Mouse (Mus musculus) inflammation-experienced regulatory T-cells, adult 6 months (primary cell): Measurements from ENCODE around the gene Adh1. TPM values are rescaled to one million over a fixed set of nuclear protein-coding genes. Genes with fewer than 3 reads are reported as not detected.

Experiments
- ATAC-seq: one replicate; pipeline ENCODE4 v1.8.0; 2017
- polyA plus RNA-seq, 3 experiments: library from polyadenylated mRNA; unstranded; fragments of 100-300 nt; shearing (Covaris generic); gene quantifications; one replicate each; pipeline ENCODE4 v1.2.1; 2017

Gene Adh1
- polyA plus RNA-seq, 3 experiments from 2014 or later: 1.9 to 3.3 TPM; not detected in 1

DNA sequence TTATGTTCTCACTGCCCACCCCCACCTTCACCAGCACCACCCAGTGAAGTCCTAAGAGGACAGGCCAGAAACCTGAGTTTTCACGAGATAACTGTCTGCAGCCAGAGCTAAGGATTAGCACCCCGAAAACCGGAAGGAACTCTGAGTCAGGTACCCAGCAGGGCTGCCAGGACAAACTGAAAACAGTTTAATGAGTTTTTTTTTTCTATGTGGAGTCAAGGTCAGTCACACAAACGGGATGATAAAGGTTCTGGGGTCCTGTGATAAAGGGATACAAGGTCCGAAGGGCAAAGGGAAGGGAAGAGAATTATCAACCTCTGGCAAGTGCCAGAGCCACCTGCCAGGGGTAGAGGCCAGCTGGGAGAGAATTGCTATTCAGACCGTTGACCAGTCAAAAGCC, 19.4 kb upstream of the Adh1 start:
- ATAC-seq: no peak

DNA sequence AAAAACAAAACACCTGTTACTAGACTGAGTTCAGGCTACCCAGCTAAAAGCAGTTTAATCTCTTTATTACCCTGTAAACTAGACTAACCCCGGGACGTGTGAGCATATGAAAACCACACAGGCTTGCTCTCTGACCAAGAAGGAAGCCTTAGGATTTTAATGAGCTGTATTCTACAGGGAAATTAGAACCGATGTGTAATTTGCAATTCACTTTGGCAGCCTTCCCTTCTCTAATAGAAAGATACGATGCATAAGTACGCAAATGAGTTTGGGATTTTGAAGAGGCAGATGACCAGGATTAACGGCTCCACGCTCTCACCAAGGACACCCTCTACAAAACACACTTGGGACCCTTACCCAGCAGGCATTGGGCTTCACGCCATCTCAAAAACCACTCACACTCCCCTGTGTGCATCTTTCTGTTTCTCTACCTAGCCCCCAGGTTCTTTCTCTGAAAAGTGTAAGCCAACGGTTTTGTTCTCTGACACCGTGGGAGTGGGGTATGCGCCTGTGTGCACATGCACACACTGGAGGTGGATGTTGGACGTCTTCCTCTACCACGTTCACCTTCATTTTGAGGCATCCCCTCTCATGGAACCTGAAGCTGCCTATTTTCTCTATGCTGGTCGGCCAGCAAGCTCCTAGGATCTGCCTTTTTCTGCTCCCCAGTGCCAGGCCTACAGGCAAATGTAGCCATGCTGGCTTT, 18.6 kb upstream of the Adh1 start:
- ATAC-seq: no peak

DNA sequence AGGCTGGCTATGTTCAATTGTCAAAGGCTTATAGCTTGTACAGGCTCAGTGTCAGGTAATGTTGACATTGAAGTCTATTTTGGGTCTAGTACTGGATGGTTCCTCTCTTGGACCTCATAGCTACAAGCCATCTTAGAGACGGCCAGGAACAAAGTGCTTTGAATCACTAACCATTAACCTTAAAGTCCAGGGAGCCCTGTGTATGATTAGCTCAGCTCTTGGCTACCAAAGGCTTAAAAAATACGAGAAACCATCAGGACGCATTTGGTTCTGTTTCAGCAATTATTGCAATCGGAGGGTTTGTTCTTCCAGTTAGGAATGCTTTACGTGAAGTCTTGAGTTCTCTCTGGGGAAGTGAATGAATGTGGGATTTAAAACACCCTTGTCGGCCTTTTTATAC, 17.9 kb upstream of the Adh1 start:
- no peak for ATAC-seq

DNA sequence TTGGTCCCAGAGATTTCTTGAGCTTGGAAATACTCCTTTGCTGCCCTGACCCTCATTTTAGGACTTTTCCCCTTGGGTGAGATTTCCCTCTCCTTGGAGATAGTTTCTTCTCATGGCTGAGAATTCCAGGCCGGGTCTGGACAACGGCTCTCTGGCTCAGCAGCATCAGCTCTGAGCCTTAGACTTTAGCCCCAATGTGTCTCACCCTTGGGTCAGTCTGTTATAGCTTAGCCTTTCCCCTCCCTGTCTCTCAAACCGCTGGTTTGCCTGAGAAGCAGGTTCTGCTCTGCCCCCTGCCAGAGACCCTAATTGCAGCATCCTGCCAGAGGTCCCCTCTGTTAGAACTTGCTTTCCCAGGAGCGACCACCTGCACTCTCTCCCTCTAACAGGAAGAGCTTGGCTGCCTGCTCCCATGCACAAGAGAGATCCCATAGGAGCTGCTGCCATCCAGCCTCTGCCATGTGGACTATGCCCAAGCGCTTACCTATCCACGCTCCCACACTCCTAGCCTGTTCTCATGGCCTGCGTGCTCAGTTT, 16.4 kb upstream of the Adh1 start:
- ATAC-seq: no peak

DNA sequence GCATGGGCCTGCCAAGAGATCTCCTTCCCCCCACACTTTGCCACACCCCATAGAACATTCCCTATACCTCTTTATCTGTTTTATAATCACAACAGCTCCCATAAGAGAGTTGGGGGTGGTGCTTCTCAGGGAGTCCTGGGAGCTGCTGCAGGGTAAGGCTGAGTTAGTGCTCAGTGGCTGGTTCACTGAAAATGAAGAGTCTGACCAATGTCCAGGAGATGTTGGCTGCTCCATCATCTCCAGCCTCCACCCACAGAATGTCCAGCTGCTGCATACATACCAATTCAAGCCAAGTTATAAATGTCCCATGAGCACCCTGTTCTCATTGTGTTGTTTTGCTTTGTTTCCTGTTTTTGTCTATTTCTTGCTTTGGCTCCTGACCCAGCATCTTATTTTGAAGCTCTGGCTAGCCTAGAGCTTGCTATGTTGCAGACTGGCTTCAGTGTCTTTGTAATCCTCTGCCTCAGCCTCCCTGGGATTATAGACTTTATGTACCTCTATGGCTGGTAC, 14.2 kb upstream of the Adh1 start:
- no peak for ATAC-seq

DNA sequence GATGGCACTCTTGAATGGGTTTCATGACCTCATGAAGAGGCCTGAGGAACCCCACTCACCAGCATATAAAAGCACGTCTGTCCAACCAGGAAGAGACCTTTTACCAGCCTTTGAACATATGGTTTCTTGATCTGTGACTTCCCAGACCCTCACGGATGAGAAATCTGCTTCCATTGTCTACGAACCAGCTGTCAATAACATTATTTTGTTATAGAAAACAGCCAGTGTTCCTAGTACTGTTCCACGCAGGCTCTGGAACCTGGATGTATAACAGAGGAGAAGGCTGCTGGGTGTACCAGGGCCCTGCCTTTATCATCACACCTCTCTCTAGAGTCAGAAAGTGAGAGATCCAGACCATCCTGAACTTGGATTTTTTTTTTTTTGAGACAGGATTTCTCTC, 13.6 kb upstream of the Adh1 start:
- no peak for ATAC-seq

DNA sequence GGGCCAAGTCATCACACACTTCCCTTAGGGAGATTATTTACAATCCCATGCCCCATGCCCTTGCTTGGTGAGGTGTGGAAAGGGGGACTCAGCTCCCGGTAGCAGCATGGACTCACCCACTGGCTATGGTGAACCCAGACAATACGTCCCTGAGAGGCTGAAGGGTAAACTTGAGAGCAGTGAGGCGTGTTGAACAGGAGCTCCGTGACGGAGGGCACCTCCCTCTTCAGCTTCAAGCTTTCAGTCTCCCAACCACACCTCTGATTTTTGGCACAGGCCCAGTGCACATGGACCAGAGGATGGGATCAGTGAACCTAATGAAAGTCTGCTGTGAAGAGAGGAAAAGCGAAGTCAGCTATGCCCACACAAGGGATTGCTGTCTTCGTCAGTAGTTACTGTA, 12.8 kb upstream of the Adh1 start:
- no peak for ATAC-seq

DNA sequence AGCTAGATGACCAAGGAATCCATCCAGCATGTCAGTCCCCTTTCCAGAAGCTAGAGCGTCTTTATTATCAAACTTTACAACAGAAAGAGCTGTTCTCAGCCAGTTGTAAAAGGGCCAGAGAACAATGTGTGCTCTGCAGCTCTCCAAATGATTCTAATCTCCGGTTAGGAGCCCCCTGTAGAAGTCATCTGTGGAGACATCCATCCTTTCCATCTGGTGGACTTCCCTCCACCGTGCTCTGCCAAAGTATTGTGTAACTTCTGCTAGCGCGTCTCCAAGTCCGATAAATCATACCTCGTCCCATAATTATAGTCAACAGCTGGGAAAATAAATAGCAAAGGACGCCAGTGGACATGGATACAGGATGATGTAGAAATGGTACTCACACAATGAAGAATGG, 12.0 kb upstream of the Adh1 start:
- no peak for ATAC-seq

DNA sequence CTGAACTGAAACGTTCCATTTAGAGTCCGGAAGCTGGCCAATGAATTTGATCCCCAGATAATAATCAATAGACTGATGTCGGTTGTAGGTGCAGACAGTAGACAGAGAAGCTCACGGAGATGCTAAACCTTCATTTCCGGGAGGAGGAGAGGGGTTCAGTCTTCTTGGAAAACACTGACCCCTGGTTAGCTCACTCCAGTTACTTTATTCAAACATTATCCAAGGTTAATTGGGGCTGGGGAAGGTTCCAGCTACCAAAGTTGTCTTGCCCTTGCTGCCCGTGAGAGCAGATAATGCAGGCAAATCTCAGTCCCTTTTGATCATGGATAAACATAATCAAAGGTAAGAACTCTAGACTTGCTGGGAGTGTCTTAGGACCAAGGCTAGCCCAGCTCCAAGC, 9.6 kb upstream of the Adh1 start:
- ATAC-seq: no peak

DNA sequence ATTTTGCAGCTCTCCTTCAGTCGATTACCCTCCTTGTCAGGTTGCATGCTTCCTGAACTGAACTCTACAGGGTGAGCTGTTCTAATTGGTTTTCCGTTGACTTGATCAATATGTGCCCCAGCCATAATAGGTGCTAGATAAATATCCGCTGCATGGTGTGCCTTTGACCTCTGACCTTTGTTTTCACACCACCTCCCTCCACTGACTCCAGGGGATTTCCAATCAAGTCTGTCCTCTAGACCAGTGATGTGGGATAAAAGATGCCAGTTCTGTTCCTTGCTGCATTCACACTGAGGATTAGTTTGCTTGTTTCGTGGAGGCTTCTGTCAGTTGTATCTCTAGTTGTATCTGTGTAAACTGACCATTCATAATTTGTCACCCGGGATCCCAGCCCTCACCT, 6.6 kb upstream of the Adh1 start:
- ATAC-seq: no peak

DNA sequence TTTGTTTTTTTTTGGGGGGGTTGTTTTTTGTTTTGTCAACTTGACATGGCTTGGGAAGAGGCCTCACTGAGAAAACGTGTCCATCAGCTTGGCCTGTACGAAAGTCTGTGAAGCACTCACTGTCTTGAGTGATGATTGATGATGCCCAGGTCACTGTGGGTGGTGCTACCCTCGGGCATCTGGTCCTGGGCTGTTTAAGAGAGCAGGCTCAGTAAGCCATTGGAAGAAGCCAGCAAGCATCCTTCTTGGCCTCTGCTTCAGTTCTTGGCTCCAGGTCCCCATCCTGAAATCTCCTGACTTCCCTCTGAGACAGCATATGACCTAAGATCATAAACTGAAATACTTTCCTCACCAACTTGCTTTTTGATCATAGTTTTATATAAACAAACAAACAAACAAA, 5.4 kb upstream of the Adh1 start:
- ATAC-seq: no peak

DNA sequence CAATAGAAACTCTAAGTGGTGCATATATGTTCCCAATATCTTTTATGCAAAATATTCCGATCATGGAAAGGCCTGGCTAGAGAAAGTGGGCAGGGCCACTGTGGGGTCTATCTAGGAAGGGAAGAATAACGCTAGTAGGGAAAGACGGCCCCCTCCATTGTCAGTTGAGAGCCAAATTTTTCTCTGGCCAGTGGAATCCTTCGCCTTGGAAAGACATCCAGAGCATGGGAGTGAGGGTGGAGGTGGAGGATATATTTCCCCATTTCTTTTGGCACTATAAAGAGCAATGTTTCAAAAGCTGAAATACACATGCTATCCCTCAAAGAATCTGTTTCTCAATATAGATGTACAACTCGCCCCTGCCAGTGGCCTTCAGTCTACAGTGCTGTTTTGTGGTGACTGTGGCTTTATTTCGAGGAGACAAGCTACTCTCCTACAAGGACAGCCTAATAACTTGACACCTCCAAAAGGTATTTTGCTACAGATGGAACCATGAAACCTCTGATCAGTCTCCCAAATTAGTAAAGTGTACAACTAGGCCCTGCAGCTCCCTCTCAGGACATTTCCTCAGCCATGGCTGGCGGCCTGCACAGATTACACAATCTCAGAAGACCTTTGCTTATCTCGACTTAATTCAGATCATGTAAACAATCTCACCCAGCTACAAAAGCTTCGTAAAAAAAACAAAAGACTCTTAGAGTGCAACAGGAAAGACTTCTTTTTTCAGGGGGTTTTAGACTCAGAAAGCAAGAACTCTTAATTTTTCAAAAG, 4.8 kb upstream of the Adh1 start:
- no peak for ATAC-seq

DNA sequence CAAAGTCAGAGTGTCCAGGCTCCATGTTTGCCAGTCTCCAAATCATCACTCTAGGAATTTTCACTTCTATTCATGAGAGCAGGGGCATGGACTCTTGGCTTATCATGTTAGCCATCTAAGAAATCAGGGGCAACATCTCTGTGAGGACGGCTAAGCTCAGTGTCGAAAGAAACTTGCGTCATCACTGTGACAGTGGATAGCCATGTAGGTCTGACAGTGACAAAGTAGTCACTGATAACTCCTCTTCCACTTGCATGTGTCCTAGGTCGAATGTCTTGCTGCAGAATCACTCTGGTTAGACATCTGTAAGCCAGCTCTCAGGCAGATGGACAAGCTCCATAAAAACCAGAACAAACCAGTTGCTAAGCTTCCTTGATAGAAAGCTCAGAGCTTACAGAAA, 1.8 kb downstream of the Adh1 start:
- ATAC-seq: no peak

DNA sequence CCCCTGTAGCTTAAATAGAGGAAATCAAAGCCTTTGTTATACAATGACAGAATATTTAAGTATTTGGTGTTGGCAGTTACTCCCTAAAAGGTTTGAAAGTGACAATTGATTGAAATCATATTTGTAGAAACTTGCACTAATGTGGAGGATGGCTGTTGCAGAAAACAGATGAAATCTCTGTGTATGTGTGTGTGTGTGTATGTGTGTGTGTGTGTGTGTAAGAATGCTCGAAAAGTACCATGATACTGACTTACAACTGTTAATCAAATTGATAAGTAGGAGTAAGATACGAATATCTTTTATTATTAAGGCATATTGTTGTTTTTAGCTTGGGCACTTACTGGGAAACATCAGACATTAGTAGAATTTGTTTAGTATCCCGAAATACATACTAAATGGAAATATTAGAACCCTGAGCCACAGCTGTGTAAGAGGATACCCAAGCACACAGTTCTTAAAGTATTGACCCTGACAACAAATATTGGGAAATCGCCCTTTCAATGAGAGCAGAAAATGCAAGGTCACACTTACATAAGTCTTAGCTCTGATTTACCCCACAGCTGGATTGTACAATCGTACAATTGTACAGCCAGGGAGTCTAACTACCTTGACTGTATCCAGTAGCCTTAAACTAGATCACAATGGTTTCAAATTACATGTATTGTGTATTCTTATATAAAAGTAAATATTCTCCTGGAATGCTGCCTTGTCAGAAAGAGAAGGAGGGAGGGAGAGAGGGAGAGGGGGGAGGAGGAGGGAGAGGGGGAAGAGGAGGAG, 2.6 kb downstream of the Adh1 start:
- ATAC-seq: no peak

DNA sequence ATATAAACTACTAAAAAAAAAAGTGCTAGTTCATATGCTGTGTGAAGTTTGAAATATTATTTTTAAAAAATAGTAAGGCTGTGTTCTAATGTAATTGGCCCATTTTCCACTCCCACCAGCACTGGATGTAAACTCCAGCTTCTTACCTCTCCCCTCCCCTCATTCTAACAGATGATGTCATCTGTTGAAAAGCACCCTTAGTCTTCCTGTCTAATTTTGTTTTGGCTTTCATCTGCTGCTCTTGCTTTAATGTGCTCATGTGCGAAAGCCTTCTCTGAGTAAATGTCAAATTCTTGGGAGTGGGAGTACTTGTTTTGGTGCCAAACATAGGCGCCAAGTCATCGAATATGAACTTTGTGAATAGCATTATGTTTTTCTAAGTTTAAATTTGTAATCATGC, 3.9 kb downstream of the Adh1 start:
- peak; percentile 65 for ATAC-seq

DNA sequence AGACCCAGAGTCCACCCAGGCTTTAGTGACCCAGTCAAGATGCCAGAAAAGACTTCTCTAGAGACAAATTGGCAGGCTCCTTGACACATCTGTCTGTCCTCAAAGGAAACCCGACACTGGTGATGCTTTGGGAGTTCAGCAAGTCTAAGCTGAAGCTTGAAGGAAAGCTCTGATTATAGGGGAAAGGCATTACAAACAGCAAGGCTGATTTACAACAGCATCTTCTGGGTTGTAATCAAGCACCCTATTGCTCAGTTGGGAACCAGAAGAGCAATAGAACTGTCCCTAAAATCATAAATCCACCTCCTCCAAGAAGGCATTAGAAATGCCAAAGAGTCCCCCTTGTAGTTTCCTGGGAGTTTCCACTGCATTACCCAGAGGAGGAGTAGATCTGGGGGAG, 9.7 kb downstream of the Adh1 start:
- no peak for ATAC-seq

DNA sequence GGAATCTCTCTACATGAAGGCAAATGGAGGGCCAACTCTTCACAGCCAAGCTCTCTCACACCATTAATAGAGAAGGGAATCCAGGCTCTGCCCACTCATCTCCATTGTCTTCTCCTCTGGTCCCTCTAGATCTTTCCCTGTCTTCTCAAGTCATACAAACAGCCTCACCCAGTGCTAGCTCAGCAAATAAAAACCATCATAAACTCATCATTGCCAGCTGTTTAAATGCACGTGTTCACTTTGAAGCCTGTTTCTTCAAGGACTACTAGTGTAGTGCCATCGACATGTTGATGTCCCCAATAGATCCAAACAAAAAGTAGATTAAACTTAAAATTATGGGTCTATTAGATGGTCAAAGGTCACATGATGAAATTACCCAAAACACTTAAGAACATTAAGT, 10.5 kb downstream of the Adh1 start:
- no peak for ATAC-seq

DNA sequence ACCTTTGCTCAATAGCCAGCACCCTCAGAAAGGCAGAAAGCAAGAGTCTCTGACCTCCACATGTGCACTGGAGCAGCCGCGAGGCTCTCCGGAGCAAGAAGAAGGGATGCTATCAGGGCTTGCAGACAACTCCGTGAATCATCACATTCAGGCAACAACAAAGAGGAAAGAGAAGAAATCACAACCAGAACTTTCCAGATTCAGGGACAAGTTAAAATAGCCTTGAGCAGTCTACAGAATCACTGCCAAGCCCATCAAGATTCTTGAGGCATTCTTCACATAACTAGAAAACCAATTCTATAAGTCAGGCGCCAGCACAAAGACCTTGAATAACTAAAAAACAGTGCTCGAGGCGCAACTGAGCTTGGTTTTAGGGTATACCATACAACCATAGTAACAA, 12.3 kb downstream of the Adh1 start:
- ATAC-seq: no peak

DNA sequence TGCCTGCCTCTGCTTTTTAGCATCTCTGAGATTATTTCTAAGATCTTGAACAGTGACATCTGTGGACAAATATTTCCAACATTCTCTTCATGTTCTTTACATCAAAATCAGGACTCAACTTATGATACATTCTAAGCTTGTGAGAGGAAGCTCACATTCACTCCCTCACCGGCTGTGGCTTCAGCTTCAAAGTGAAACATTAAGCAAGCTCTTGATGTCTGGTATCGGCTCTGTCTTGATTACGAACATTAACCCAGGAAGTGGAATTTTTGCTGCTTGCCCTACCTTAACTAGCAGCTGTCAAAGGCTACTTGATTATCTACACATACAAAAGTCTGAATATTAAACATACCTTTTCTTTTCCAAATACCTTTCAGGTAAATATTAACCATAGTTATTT, 14.3 kb downstream of the Adh1 start:
- ATAC-seq: peak; percentile 88

DNA sequence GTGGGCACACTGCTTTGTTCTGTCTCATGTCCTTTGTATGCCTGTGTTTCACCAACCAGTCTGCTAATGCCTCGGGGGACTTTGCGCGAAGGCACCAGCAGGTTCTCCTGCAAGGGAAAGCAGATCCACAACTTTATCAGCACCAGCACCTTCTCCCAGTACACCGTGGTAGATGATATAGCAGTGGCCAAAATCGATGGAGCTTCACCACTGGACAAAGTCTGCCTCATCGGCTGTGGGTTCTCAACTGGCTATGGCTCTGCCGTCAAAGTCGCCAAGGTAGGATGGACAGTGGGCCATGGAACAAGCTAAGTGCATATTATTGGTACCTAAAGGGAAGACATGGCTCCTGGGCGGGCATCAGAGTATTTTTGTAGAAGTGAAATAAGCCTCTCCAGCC, 21.8 kb downstream of the Adh1 start:
- no peak for ATAC-seq

DNA sequence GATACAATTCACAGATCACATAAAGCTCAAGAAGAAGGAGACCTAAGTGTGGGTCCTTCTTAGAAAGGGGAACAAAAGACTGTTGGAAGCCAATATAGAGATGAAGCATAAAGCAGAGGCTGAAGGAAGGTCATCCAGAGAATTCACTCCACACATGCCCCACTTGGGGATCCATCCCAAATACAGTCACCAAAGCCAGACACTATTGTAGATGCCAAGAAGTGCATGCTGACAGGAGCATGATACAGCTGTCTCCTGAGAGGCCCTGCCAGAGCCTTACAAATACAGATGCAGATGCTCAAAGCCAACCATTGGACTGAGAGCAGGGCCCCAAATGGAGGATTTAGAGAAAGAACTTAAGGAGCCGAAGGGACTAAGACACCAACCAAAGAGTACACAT, 23.0 kb downstream of the Adh1 start:
- ATAC-seq: no peak

DNA sequence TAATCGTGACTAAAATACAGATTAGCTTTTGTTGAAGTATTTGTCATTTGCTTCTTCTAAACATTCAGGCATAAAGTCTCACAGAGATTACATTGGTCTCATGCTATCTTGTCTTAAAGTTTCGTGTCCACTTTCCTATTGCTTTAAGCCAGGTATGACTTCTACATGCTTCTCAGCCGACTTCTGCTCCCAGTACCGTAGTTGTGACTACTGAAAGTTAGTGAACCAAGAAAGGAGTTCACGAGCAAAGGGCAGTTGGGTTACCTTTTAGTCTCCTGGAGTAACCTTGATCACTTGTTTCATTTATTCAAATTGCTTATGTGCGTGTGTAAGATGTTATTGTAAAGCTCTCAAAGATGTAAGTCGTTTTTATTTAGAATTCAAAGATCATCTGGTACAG, 25.2 kb downstream of the Adh1 start:
- no peak for ATAC-seq

DNA sequence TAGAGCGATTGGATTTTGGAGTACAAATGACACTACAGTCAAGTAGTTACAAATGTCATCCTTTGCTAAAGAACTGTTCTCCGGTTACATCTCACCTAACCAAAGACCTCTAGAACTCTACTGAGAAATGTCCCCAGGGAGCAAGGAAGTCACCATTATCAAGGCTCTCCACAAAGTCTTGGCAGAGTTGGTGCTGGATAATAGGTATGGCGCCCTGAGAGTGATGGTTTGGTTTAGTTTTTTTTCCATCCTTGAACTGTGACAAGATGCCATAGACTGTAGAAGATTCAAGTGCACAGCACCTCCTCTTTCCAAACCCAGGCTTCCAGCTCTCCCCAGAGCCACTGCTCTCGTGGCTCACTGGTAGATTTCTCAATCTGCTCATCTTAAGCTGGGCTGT, 26.9 kb downstream of the Adh1 start:
- no peak for ATAC-seq
